Mouse (Mus musculus): ENCODE results near the gene Capn7.

Gene Capn7

GRCm38 (mm10) chr14:31336369-31337155 is at the start of gene Capn7:
Gene Capn7 (plus strand): TSS chr14:31336638.
- peak; percentile 100 for DNase-seq

- DNase-seq = no peak
Observed at GRCm38 (mm10) chr14:31313192-31313591, 23.2 kb upstream of the Capn7 start.

- DNase-seq = no peak
Observed at GRCm38 (mm10) chr14:31316613-31317012, 19.8 kb upstream of the Capn7 start.

DNA sequence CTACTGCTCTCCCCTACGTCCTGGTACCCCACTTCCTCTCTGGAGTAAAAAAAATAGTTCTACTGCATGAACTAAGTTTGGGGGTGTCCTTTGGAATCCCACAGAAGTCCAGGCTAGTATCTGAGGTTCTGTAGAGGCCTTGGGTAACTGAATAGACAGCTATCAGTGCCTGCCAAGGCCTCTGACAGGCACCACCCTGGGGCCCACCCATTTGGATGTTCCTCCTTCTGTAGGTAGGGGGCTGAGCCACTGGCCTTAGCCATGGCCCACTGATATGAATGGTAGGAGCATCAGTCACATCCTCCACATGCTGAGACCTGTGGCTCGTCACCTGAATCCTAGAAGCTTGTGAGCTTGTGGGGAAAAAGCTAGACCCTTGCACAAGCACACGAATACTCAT is 18.7 kb upstream of the Capn7 start:
- DNase-seq = no peak

- DNase-seq = no peak
Observed at GRCm38 (mm10) chr14:31319546-31319945, 16.9 kb upstream of the Capn7 start.

DNA sequence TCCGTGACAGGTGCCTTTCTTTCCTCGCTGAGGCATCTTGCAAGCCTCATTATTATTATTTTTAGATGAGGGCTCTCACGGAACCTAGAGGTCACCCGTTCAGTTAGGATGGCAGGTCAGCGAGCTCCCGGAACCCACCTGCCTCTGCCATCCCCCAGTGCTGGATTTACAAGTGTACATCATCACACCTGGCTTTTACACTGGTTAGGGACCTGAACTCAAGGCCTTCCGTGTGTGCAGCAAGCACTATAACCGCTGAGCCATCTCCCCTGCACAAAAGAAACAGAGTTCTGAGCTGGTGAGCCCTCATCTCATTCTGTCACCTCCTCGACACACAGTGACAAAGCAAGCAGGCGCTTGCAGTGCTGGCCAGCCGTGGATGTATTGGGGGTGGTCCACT is 15.3 kb upstream of the Capn7 start:
- DNase-seq = no peak

- DNase-seq = no peak
Observed at GRCm38 (mm10) chr14:31322191-31322590, 14.2 kb upstream of the Capn7 start.

DNA sequence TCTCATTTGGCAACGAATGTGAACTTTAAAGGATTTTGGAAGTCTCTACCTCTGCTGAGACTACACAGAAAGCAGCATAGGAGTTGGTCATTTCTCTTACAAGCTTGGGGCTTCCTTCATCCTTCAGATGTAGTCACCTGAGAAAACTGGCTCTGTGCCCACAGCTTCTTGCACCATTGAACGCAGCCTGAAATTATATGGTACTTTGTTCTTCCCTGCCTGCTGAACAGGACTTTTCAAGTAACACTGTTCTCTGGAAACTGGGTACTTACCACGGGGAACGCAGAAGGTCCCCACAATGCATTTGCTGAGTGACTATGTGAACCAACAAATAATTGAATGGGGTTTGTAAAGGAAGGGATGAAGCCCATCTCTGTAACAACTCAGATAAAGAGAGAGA is 13.2 kb upstream of the Capn7 start:
- no peak for DNase-seq

GRCm38 (mm10) chr14:31323849-31324792 is 12.3 kb upstream of the Capn7 start, which contains the start of gene Dnah1:
Gene Dnah1 (minus strand): TSS chr14:31323896.
- DNase-seq = no peak

DNA sequence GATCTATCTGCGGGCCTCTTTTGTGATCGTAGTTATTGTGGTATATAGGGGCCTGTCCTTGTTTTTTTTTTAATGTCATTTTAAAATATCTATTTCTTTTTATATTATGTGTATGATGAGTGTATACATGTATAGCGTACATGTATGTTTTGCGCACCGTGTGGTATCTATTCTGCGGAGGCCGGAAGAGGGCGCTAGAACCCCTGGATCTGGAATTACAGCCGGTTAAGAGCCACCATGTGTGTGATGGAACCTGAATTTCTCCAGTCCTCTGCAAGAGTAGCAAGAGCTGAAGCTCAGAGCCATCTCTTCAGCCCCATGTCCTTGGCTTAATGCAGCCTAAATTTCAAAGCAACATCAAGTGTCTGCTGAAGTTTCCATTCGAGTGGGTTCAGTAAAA is 11.6 kb upstream of the Capn7 start:
- DNase-seq = no peak

GRCm38 (mm10) chr14:31325551-31325950 is 10.9 kb upstream of the Capn7 start:
- DNase-seq = no peak

DNA sequence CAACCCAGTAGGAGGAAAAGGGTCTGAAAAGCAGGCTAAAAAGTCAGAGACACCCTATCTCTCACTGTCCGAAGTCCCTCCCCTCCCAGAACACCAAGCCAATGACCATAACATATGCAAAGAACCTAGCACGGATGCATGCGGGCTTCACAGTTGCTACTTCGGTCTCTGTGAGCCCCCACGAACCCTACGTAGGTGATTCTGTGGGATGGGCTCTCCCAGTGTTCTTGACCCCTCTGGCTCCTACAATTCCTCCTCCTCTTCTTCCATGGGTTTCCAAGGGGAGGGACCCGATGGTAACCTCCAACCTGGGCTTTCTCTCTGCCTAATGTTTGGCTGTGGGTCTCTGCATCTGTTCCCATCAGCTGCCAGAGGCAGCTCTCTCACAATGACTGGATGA is 9.7 kb upstream of the Capn7 start:
- DNase-seq = no peak

DNA sequence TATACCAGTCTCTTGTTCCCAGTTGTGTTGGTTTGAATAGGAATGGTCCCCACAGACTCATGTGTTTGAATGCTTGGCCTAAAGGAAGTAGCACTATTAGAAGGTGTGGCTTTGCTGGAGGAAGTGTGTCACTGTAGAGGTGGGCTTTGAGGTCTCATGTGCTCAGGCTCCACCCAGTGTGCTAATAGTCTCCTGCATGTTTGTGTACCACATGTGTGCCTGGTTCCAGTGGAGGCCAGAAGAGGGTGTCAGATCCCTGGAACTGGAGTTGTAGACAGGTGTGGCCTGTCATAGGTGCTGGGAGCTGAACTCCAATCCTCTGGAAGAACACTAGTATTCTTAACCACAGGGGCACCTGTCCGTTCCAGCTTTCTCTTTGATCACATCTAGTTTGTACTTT is 9.2 kb upstream of the Capn7 start:
- DNase-seq = no peak

DNA sequence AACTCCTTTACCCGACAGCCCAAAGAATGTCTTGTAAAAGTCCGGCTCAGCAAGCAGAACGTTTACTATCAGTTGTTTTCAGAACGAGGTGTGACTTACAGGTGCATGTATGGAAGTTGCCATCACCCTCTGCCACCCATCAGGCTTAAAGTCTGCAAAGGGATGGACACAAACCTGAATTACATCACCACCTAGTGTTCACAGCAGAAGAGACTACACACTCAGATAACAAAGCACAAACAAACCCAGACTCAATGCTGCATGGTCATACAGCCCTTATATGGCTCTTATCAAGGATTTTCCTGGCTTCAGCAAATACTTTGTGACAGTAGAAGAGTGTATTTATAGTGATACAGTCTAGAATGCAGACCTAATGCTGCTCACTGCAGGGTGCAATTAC is 8.8 kb upstream of the Capn7 start:
- no peak for DNase-seq

GRCm38 (mm10) chr14:31329741-31330140 is 6.7 kb upstream of the Capn7 start:
- DNase-seq = no peak

GRCm38 (mm10) chr14:31330957-31331356 is 5.5 kb upstream of the Capn7 start:
- no peak for DNase-seq

- peak; percentile 18 to 40 for DNase-seq
Observed at GRCm38 (mm10) chr14:31335765-31336164, 673 bp upstream of the Capn7 start.

DNA sequence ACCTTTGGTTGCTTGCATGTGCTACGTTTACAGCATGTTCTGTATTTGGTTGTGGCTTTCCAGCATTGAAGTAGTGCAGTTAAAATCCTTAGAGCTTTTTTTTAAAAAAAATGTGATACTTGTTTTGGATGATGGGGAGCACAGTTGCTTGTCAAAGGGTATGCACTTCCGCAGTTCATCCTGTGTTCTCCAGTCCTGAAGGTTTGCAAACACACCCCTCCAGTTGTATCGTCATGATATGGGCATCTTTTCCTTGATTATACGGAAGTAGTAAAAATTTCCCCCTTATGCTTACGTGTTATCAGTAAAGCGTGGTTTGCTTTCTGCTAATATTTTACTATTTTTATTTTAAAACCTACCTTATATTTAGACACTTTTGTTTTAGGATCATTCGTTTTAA is 968 bp downstream of the Capn7 start:
- no peak for DNase-seq

DNA sequence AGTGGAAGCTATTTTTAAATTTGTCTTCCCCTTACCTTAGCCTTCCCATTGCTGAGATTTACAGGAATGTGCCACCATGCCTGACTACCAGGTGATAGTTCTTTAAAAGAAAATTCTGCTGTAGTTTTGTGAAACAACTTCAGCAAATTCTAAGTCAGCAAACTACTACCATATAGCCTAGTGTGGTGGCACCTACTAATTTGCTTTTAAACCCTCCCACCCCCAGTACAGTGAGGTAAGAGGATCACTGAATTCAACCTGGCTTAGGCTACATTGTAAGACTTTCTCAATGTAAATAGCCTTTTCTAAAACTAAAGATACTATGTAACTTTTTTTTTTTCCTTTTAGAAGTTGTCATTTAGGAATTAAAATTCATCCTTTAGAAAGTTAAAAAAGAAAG is 1.5 kb downstream of the Capn7 start:
- no peak for DNase-seq

DNA sequence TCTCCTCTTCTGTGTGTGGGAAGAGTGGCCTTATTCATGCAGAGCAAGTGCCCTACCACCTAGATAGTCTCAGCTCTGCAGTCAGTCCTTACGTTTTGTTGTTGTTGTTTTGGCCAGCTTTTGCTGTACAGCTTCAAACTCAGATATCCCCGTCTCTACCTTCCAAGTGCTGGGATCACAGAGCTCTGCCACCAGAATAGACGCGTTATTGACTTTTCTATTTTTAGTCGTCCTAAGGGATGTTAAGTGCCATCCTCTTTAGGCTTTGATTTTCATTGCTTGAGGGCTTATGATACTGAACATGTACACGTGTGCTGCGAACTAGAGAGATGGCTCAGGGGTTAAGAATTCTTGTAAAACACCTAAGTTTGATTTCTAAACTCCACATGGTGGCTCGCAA is 6.8 kb downstream of the Capn7 start:
- DNase-seq = no peak

- DNase-seq = no peak
Observed at GRCm38 (mm10) chr14:31345367-31345766, 8.9 kb downstream of the Capn7 start.

DNA sequence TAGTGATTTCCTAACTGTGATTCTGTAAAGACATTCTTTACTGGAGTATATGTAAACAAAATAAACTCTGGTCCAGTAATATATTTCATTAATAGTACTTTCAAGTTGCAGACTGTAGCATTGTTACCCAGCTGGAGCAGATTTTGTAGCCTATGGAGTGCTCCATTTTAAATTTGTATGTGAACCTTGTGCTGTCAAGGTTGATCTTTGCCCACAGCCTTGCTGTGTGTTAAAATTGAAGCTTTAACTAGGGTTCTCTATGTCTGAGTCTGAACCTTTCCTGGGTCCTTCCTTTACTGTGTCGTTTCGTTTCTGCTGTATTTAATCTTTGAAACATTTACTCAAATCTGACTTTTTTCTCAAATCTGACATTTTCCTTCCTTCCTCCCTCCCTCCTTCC is 25.8 kb downstream of the Capn7 start:
- DNase-seq = no peak

GRCm38 (mm10) chr14:31364589-31364988 is 28.2 kb downstream of the Capn7 start:
- DNase-seq = no peak

DNA sequence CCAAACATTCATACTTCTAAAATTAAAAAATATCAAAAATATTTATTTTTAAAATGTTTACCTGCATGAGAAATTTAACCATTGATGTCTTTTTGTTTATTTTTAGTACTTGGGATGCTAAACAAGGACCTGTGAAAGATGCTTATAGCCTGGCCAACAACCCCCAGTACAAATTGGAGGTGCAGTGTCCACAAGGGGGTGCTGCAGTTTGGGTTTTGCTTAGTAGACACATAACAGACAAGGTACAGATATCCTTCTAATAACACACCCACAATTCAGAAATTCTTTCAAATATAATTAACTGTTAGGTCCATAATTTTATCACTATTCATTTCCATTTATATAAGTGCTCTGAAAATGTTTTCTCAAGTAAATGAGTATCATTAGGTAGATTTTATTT is 28.9 kb downstream of the Capn7 start:
- DNase-seq = peak; percentile 92 to 95

Data from cerebellum, postnatal 14 days (tissue).